Mouse (Mus musculus) mouse embryonic stem cell (cell line): ENCODE results near the gene 9130019O22Rik.
"Not testable (repeated sequence)": the region's sequence is repeated elsewhere in the genome, so short reads cannot be mapped to it uniquely, and the experiment has no call there.

Experiments used
- in situ Hi-C, 2 experiments: fragments of 300-500 bp; cut with MboI; formaldehyde crosslinking; loops; 1 replicate in 1 of 2; 3 replicates in 1 of 2; pipeline ENCODE4 v1.14.3; 2019 to 2020; ENCODE audit warnings: low sequenced_read_pairs in 2 of 2, low pct_unique_long_range_greater_than_20kb in 1 of 2, mixed read lengths in 1 of 2; ENCODE audit not compliant: unreplicated experiment in 1 of 2

9130019O22Rik gene

GRCm38 (mm10) chr7:127345092-127345491 is 41.9 kb downstream of the 9130019O22Rik start:
- in situ Hi-C loops: no loop called here

- in situ Hi-C loops: no loop called here
Measured at GRCm38 (mm10) chr7:127344371-127344770, 42.6 kb downstream of the 9130019O22Rik start.

- in situ Hi-C loops: no loop called here
Measured at GRCm38 (mm10) chr7:127343351-127344019, 43.5 kb downstream of the 9130019O22Rik start.

- in situ Hi-C loops: no loop called here
Measured at GRCm38 (mm10) chr7:127342888-127343287, 44.1 kb downstream of the 9130019O22Rik start.

- in situ Hi-C loops: no loop called here
Measured at GRCm38 (mm10) chr7:127342332-127342731, 44.6 kb downstream of the 9130019O22Rik start.

GRCm38 (mm10) chr7:127341861-127342260 is 45.1 kb downstream of the 9130019O22Rik start:
- in situ Hi-C loops: not testable (repeated sequence)

GRCm38 (mm10) chr7:127341356-127341755 is 45.6 kb downstream of the 9130019O22Rik start:
- in situ Hi-C loops: no loop called here

GRCm38 (mm10) chr7:127337636-127338035 is 49.3 kb downstream of the 9130019O22Rik start:
- in situ Hi-C loops: no loop called here

- in situ Hi-C loops: no loop called here
Measured at GRCm38 (mm10) chr7:127335604-127336003, 51.4 kb downstream of the 9130019O22Rik start.

- in situ Hi-C loops: no loop called here
Measured at GRCm38 (mm10) chr7:127333240-127333639, 53.7 kb downstream of the 9130019O22Rik start.
